Mouse (Mus musculus): ENCODE measurements at regions not wholly inside any gene's neighbourhood (a gene's known extent, or its start where the extent isn't known, plus 50 kb on each side); places are given as distances from the start of the nearest gene placed in this dataset.

- TF ChIP-seq MAX (IDR thresholded peaks at IDR 0.05) (no peak), CTCF (IDR thresholded peaks at IDR 0.05; ENCODE audit: control insufficient read depth, insufficient read depth, insufficient read length) (no peak), USF1 (IDR thresholded peaks at IDR 0.05; ENCODE audit: low read depth) (no peak), MYOG (IDR thresholded peaks at IDR 0.05; ENCODE audit: control insufficient read depth, extremely low read depth, insufficient read length) (no peak), FOSL1 (IDR thresholded peaks at IDR 0.05; ENCODE audit: insufficient read depth, low read length, poor library complexity, severe bottlenecking) (no peak), CEBPB (IDR thresholded peaks at IDR 0.05; ENCODE audit: low read depth) (no peak)
Measured at GRCm38 (mm10) chr3:41939843-41940242, 197.4 kb downstream of the D3Ertd751e start.

All from C2C12 (cell line).